Mouse (Mus musculus) bone marrow, adult 2 months (tissue): Measurements from ENCODE around the gene Stt3b.

Source experiments
- CTCF ChIP-seq: fragments of 200-500 bp; IDR thresholded peaks from 2 replicates; pipeline ENCODE4 v1.5.1; 2011; ENCODE audit warnings: low read length, control low read depth; ENCODE audit not compliant: control insufficient read depth, insufficient read depth
- POLR2A ChIP-seq: fragments of 200-500 bp; IDR thresholded peaks from 2 replicates; pipeline ENCODE4 v1.6.1; 2011; ENCODE audit warnings: low read depth, mild to moderate bottlenecking, control low read depth, low read length, borderline replicate concordance; ENCODE audit not compliant: control insufficient read depth

- no peak for TF ChIP-seq POLR2A
- no peak for TF ChIP-seq CTCF
Measured at GRCm38 (mm10) chr9:115332339-115332738, 22.1 kb upstream of the Stt3b start.
